In genomic region chr2:167621255-167622087, GRCm38 (mm10) we compare ENCODE assay signal across 12 mouse cellular contexts. TPM values are rescaled to one million over a fixed set of nuclear protein-coding genes. Genes with fewer than 3 reads are reported as not detected.
DNase-seq lines count a peak whose midpoint lies in the region; ATAC-seq lines count a peak whose summit lies in the region.
"Had no signal": no experiment of that assay in that cellular context is flagged by ENCODE, and none has a peak within 500 bp of the region (broad histone marks: within the 10 kb centered on the region; RNA-seq: fewer than 3 reads in every experiment).

No protein-coding gene starts in this region.

- H3K36me3 ChIP-seq in heart, embryonic 13.5 days: peaks cover 38% of the 10 kb centered on the region
- H3K36me3 ChIP-seq in megakaryocyte, embryonic 14.5 days (replicated peaks; ENCODE audit: low read length): peaks cover 80% of the 10 kb centered on the region
- peaks cover 90% of the 10 kb centered on the region for H3K36me3 ChIP-seq in liver, embryonic 12.5 days
- peaks cover 11% of the 10 kb centered on the region for H3K36me3 ChIP-seq in stomach, embryonic 14.5 days (ENCODE audit: control insufficient read depth, insufficient read depth, low read length)

- intact Hi-C loops in heart, postnatal 36 days (cut with DNase I): no loop called here

- H3K9me3 ChIP-seq in heart, embryonic 13.5 days: no peaks in the 10 kb centered on the region
- H3K9me3 ChIP-seq in megakaryocyte, embryonic 14.5 days: no peaks in the 10 kb centered on the region
- H3K9me3 ChIP-seq in liver, embryonic 12.5 days (replicated peaks): no peaks in the 10 kb centered on the region
- no peaks in the 10 kb centered on the region for H3K9me3 ChIP-seq in stomach, embryonic 14.5 days (ENCODE audit: control insufficient read depth, low read depth, low read length)
- H3K9me3 ChIP-seq: hindbrain, embryonic 10.5 days; kidney, embryonic 15.5 days; midbrain, embryonic 13.5 days; neural tube, embryonic 13.5 days had no signal

- peak overlapping the region; percentile 54 for H3K27ac ChIP-seq in heart, embryonic 13.5 days (replicated peaks)
- H3K27ac ChIP-seq in liver, embryonic 12.5 days: peak overlapping the region; percentile 66
- H3K27ac ChIP-seq in stomach, embryonic 14.5 days (ENCODE audit: low read length): no peak overlapping the region
- H3K27ac ChIP-seq: hindbrain, embryonic 10.5 days; kidney, embryonic 15.5 days; midbrain, embryonic 13.5 days; neural tube, embryonic 13.5 days had no signal

- H3K4me1 ChIP-seq in heart, embryonic 13.5 days: peaks cover 61% of the 10 kb centered on the region
- peaks cover 84% of the 10 kb centered on the region for H3K4me1 ChIP-seq in megakaryocyte, embryonic 14.5 days
- peaks cover 62% of the 10 kb centered on the region for H3K4me1 ChIP-seq in liver, embryonic 12.5 days
- 0 out of 2 replicates have a peak, but pooled peaks cover 5% of the 10 kb centered on the region for H3K4me1 ChIP-seq in stomach, embryonic 14.5 days (ENCODE audit: control insufficient read depth, insufficient read depth, low read length)

- no peaks in the 10 kb centered on the region for H3K27me3 ChIP-seq in heart, embryonic 13.5 days (replicated peaks)
- no peaks in the 10 kb centered on the region for H3K27me3 ChIP-seq in megakaryocyte, embryonic 14.5 days (replicated peaks)
- no peaks in the 10 kb centered on the region for H3K27me3 ChIP-seq in liver, embryonic 12.5 days (replicated peaks)
- no peaks in the 10 kb centered on the region for H3K27me3 ChIP-seq in stomach, embryonic 14.5 days (ENCODE audit: control insufficient read depth, insufficient read depth, low read length)
- H3K27me3 ChIP-seq: kidney, embryonic 15.5 days; midbrain, embryonic 13.5 days; neural tube, embryonic 13.5 days had no signal

- peak overlapping the region; percentile 44; the same call in 1 of the 2 replicates for H3K9ac ChIP-seq in heart, embryonic 13.5 days
- H3K9ac ChIP-seq in liver, embryonic 12.5 days: peak overlapping the region; percentile 10
- no peak overlapping the region for H3K9ac ChIP-seq in stomach, embryonic 14.5 days (replicated peaks; ENCODE audit: low read depth, low read length)
- H3K9ac ChIP-seq: kidney, embryonic 15.5 days; midbrain, embryonic 13.5 days; neural tube, embryonic 13.5 days had no signal

- H3K4me2 ChIP-seq in heart, embryonic 13.5 days: no peak overlapping the region
- 0 out of 2 replicates have a peak overlapping the region, but pooled peaks have one; percentile 13 for H3K4me2 ChIP-seq in liver, embryonic 12.5 days
- H3K4me2 ChIP-seq in stomach, embryonic 14.5 days (replicated peaks; ENCODE audit: low read depth, low read length): no peak overlapping the region
- H3K4me2 ChIP-seq: kidney, embryonic 15.5 days; midbrain, embryonic 13.5 days; neural tube, embryonic 13.5 days had no signal

- no peak overlapping the region for H3K4me3 ChIP-seq in heart, embryonic 13.5 days
- peak overlapping the region; percentile 53 for H3K4me3 ChIP-seq in megakaryocyte, embryonic 14.5 days (replicated peaks)
- no peak overlapping the region for H3K4me3 ChIP-seq in liver, embryonic 12.5 days
- H3K4me3 ChIP-seq in stomach, embryonic 14.5 days (ENCODE audit: low read depth, low read length): no peak overlapping the region
- H3K4me3 ChIP-seq: hindbrain, embryonic 10.5 days; kidney, embryonic 15.5 days; midbrain, embryonic 13.5 days; neural tube, embryonic 13.5 days had no signal

- no peak for DNase-seq in heart, postnatal 36 days
- no peak for DNase-seq in urinary bladder, postnatal 10 days (ENCODE audit: low spot score)
- no peak for DNase-seq in gastrocnemius, adult 8-10 months (ENCODE audit: low spot score in 2 of 2)

- WGBS in heart, embryonic 13.5 days: 67% methylated on average over 9 of the region's 9 CpGs
- WGBS in liver, embryonic 12.5 days (ENCODE audit: insufficient replicate concordance): 86% methylated on average over 9 of the region's 9 CpGs
- 78% methylated on average over 9 of the region's 9 CpGs for WGBS in stomach, embryonic 14.5 days

- ATAC-seq in heart, embryonic 13.5 days (ENCODE audit: extremely low read depth, insufficient number of reproducible peaks, low FRiP score, low TSS enrichment): no peak
- no peak for ATAC-seq in megakaryocyte, adult 5-6 weeks (ENCODE audit: poor library complexity, severe bottlenecking)
- ATAC-seq in liver, embryonic 12.5 days: peak; percentile 21; the same call in 1 of the 2 replicates
- peak; percentile 20; the same call in 1 of the 2 replicates for ATAC-seq in stomach, embryonic 14.5 days (ENCODE audit: insufficient number of reproducible peaks, insufficient read depth, low FRiP score, low read depth)
- ATAC-seq: midbrain, embryonic 13.5 days had no signal

RNA-seq across cellular contexts. Expression of gene Ube2v1, which starts 10.4 kb away (rescaled TPM):
- polyA plus RNA-seq in heart, embryonic 13.5 days (2015; fragmentation: Nextera tagmentation; extraction: Ambion mirVana): 216 and 229 TPM in 2 replicates
- total RNA-seq in heart, postnatal 36 days (2021): 100 to 1,000 TPM; 111 to 114 TPM
- polyA plus RNA-seq in megakaryocyte, embryonic 14.5 days (2012; ENCODE audit: insufficient read depth, low replicate concordance): 314 and 1,236 TPM in 2 replicates
- total RNA-seq in megakaryocyte, adult 5-6 weeks (2015): 68.8 and 86.3 TPM in 2 replicates
- total RNA-seq in megakaryocyte, adult 5-6 weeks (2017): 45.1 and 51.9 TPM in 2 replicates
- polyA plus RNA-seq in liver, embryonic 12.5 days (2016; fragmentation: Nextera tagmentation; extraction: Ambion mirVana): 256 and 259 TPM in 2 replicates
- polyA plus RNA-seq in stomach, embryonic 14.5 days (2014; fragmentation: Nextera tagmentation; extraction: Ambion mirVana): 252 and 259 TPM in 2 replicates
- total RNA-seq in gastrocnemius, adult 8-10 months (2022): 100 to 1,000 TPM; 163 to 176 (median 172) TPM

RNA-seq across cellular contexts. Expression of gene Gm20431, which starts 39.8 kb away (rescaled TPM):
- polyA plus RNA-seq in heart, embryonic 13.5 days (2015; fragmentation: Nextera tagmentation; extraction: Ambion mirVana): 1.9 and 4.5 TPM in 2 replicates
- 10 to 100 TPM; 14.0 to 20.7 TPM for total RNA-seq in heart, postnatal 36 days (2021)
- not detected in 2 replicates for polyA plus RNA-seq in megakaryocyte, embryonic 14.5 days (2012; ENCODE audit: insufficient read depth, low replicate concordance)
- 6.1 and 22.8 TPM in 2 replicates for total RNA-seq in megakaryocyte, adult 5-6 weeks (2015)
- not detected in 2 replicates for total RNA-seq in megakaryocyte, adult 5-6 weeks (2017)
- 1.8 and 4.8 TPM in 2 replicates for polyA plus RNA-seq in liver, embryonic 12.5 days (2016; fragmentation: Nextera tagmentation; extraction: Ambion mirVana)
- polyA plus RNA-seq in stomach, embryonic 14.5 days (2014; fragmentation: Nextera tagmentation; extraction: Ambion mirVana): 7.9 and 8.1 TPM in 2 replicates
- total RNA-seq in gastrocnemius, adult 8-10 months (2022): 10 to 100 TPM in 2 of 4 experiments, 1 to 10 TPM in 2; 5.9 to 14.3 (median 9.0) TPM

Comparison
In these comparisons a context has a peak if more than half of its experiments do, and no peak if none do; other contexts are left out.
1. ATAC-seq: peak in liver, embryonic 12.5 days (single experiment) and stomach, embryonic 14.5 days (single experiment); none in heart, embryonic 13.5 days (single experiment) and megakaryocyte, adult 5-6 weeks (single experiment).